Mouse (Mus musculus): ENCODE results near the gene Myh11. TPM values are rescaled to one million over a fixed set of nuclear protein-coding genes. Genes with fewer than 3 reads are reported as not detected.

Gene Myh11
- total and polyA plus RNA-seq, 2 experiments from 2014 or later: 0.74 to 0.99 TPM

DNA sequence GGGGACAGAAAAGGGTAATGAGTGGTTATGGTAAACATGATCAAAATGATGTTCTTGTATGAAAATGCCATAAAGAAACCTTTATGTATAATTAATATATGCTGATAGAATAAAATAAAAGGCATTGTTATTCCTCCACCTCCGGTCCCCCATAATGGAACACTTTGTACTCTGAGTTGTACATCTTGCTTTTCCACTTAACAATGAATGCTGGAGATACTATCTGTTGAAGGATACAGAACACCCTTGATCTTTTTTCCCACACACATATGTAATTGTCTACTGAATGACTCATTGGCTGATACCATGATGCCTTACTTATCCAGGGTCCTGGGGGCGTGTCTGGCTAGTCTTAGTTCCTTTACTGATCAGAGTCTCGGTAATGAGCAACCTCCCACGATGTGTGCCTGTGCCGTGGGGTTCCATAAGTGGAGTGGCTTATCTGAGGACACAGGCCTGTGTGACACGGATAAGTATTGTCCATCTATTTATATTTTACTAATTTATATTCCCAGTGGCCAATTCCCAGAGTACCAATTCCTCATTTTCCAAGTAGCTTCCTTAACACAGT lies 110.9 kb downstream of the Myh11 start:
- Histone ChIP-seq H3K27ac (no peak overlapping the region), H3K9ac (replicated peaks; ENCODE audit: low read length) (no peak overlapping the region), H3K4me1 (ENCODE audit: insufficient read depth, low read length) (no peaks in the 10 kb centered on the region), H3K9me3 (ENCODE audit: low read length) (no peaks in the 10 kb centered on the region), H3K4me3 (ENCODE audit: low read length) (no peak overlapping the region), H3K27me3 (ENCODE audit: insufficient read depth, low read length) (no peaks in the 10 kb centered on the region), H3K4me2 (ENCODE audit: low read depth, low read length) (no peak overlapping the region), H3K36me3 (ENCODE audit: insufficient read depth, low read length) (0 out of 2 replicates have a peak, but pooled peaks cover 3% of the 10 kb centered on the region)
- ATAC-seq (no peak), DNase-seq (ENCODE audit: low spot score) (no peak)
- WGBS: 84% methylated on average over 6 of the region's 6 CpGs
- TF ChIP-seq CTCF (IDR thresholded peaks at IDR 0.05; ENCODE audit: low read depth): no peak

DNA sequence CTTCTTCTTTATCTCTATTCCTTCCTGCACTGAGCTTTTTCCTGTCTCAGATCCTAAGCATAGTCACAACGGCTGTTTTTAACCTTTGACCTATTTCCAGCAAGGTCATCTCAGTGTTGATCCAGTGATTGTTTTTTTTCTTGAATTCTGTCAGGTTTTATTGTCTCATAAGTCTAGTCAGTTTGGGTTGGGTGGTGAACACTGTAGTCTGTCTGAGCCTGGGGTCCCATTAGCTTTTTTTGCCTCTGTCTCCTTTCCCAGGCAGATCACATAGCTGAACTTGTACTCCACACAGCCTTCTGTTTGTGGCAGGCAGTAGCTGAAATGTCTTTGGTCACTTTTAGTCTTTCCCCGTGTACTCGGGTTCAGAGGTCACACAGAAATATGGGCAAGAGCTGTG lies 113.1 kb downstream of the Myh11 start:
- ATAC-seq: no peak
- Histone ChIP-seq H3K4me3 (ENCODE audit: low read length) (no peak overlapping the region), H3K4me1 (ENCODE audit: insufficient read depth, low read length) (no peaks in the 10 kb centered on the region), H3K9ac (replicated peaks; ENCODE audit: low read length) (no peak overlapping the region), H3K36me3 (ENCODE audit: insufficient read depth, low read length) (peaks cover 12% of the 10 kb centered on the region; the same call in 1 of the 2 replicates), H3K27me3 (ENCODE audit: insufficient read depth, low read length) (no peaks in the 10 kb centered on the region), H3K4me2 (ENCODE audit: low read depth, low read length) (no peak overlapping the region), H3K9me3 (ENCODE audit: low read length) (no peaks in the 10 kb centered on the region), H3K27ac (no peak overlapping the region)
- DNase-seq (ENCODE audit: low spot score): no peak
- no peak for TF ChIP-seq CTCF (IDR thresholded peaks at IDR 0.05; ENCODE audit: low read depth)
- 76% methylated on average over 3 of the region's 3 CpGs for WGBS

DNA sequence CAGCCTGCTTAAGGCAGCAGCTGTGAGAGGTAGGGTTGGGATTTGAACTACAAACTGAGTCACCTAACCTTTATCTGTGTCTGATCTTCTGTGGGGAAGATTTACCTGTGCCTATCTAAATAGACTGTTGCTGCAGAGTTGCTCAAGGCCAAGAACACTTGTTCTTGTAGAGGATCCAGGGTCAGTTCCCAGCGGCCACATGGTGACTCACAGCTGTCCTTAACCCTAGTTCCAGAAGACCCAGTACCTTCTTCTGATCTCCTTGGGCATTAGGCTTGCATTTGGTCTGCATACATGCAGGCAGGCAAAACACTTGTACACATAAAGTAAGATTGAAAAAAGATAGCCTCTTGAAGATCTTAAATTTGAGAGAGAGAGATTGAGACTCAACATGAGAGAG lies 121.5 kb downstream of the Myh11 start:
- Histone ChIP-seq H3K27ac (no peak overlapping the region), H3K27me3 (ENCODE audit: insufficient read depth, low read length) (no peaks in the 10 kb centered on the region), H3K4me3 (ENCODE audit: low read length) (no peak overlapping the region), H3K9ac (replicated peaks; ENCODE audit: low read length) (no peak overlapping the region), H3K4me2 (ENCODE audit: low read depth, low read length) (no peak overlapping the region), H3K9me3 (ENCODE audit: low read length) (no peaks in the 10 kb centered on the region), H3K4me1 (ENCODE audit: insufficient read depth, low read length) (no peaks in the 10 kb centered on the region), H3K36me3 (ENCODE audit: insufficient read depth, low read length) (peaks cover 19% of the 10 kb centered on the region; the same call in 1 of the 2 replicates)
- no peak for TF ChIP-seq CTCF (IDR thresholded peaks at IDR 0.05; ENCODE audit: low read depth)
- ATAC-seq (no peak), DNase-seq (ENCODE audit: low spot score) (no peak)
- WGBS: 100% methylated on average over 1 of the region's 1 CpGs

DNA sequence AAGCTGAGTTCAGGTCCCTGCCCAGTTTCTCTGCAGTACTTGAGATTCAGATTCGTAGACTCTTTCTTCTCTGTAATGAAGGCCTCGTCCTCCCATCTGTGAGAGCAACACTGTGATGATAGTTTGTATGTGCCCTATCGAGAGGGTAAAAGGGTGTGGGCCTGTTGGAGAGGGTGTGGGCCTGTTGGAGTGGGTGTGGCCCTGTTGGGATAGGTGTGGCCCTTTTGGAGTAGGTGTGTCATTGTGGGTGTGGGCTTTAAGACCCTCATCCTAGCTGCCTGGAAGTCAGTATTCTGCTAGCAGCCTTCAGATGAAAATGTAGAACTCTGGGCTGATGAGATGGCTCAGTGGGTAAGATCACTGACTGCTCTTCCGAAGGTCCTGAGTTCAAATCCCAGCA lies 124.7 kb downstream of the Myh11 start:
- TF ChIP-seq CTCF (IDR thresholded peaks at IDR 0.05; ENCODE audit: low read depth): no peak
- WGBS: 95% methylated on average over 4 of the region's 4 CpGs
- Histone ChIP-seq H3K4me1 (ENCODE audit: insufficient read depth, low read length) (no peaks in the 10 kb centered on the region), H3K27me3 (ENCODE audit: insufficient read depth, low read length) (no peaks in the 10 kb centered on the region), H3K27ac (no peak overlapping the region), H3K36me3 (ENCODE audit: insufficient read depth, low read length) (peaks cover 11% of the 10 kb centered on the region; the same call in 1 of the 2 replicates), H3K4me3 (ENCODE audit: low read length) (no peak overlapping the region), H3K9me3 (ENCODE audit: low read length) (no peaks in the 10 kb centered on the region), H3K4me2 (ENCODE audit: low read depth, low read length) (no peak overlapping the region), H3K9ac (replicated peaks; ENCODE audit: low read length) (no peak overlapping the region)
- DNase-seq (ENCODE audit: low spot score): no peak
- ATAC-seq: no peak

GRCm38 (mm10) chr16:14163731-14164130 lies 127.4 kb downstream of the Myh11 start:
- Histone ChIP-seq H3K9me3 (ENCODE audit: low read length) (no peaks in the 10 kb centered on the region), H3K27me3 (ENCODE audit: insufficient read depth, low read length) (no peaks in the 10 kb centered on the region), H3K4me3 (ENCODE audit: low read length) (peak overlapping the region; percentile 67), H3K27ac (no peak overlapping the region), H3K4me2 (ENCODE audit: low read depth, low read length) (peak overlapping the region; percentile 97), H3K4me1 (ENCODE audit: insufficient read depth, low read length) (no peaks in the 10 kb centered on the region), H3K9ac (replicated peaks; ENCODE audit: low read length) (peak overlapping the region; percentile 65), H3K36me3 (ENCODE audit: insufficient read depth, low read length) (no peaks in the 10 kb centered on the region)
- ATAC-seq (no peak), DNase-seq (ENCODE audit: low spot score) (no peak)
- WGBS: 2% methylated on average over 10 of the region's 10 CpGs
- no peak for TF ChIP-seq CTCF (IDR thresholded peaks at IDR 0.05; ENCODE audit: low read depth)

DNA sequence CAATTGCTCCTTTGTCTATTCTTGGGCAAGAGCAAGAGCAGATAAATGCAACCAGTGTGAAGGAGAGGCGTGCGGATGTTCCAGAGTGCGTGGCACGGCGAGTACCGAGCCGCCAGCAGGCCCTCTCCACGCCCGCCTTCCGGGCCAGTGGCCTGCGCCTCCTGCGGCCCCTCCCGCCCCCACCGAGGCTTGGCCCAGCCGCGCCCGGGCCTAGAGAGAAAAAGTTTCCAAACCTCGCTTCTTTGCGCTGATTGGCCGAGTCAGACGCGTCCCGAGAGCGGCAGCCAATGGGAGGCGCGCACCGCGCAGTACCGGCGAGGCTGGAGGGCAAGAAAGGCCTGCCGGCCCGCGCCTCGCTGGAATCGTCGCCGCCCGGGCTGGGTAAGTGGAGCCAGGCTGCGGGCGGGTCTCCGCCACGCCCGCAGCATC lies 128.2 kb downstream of the Myh11 start, which contains the start of the genes Nde1 and Marf1:
Gene Nde1 (plus strand): TSS at position 288 of the 429 bp plus-strand sequence.
Gene Marf1 (minus strand): TSS at position 364 of the 429 bp plus-strand sequence.
- Histone ChIP-seq H3K27me3 (ENCODE audit: insufficient read depth, low read length) (no peaks in the 10 kb centered on the region), H3K27ac (peak within 1 kb of the TSS; percentile 37), H3K36me3 (ENCODE audit: insufficient read depth, low read length) (no peaks in the 10 kb centered on the region), H3K4me1 (ENCODE audit: insufficient read depth, low read length) (no peaks in the 10 kb centered on the region), H3K9ac (replicated peaks; ENCODE audit: low read length) (peak within 1 kb of the TSS; percentile 65), H3K4me2 (ENCODE audit: low read depth, low read length) (peak within 1 kb of the TSS; percentile 97), H3K4me3 (ENCODE audit: low read length) (peak within 1 kb of the TSS; percentile 67), H3K9me3 (ENCODE audit: low read length) (no peaks in the 10 kb centered on the region)
- TF ChIP-seq CTCF (IDR thresholded peaks at IDR 0.05; ENCODE audit: low read depth): no peak
- WGBS: 0% methylated on average over 27 of the region's 43 CpGs
- ATAC-seq (peak; percentile 76), DNase-seq (ENCODE audit: low spot score) (peak; percentile 91)

DNA sequence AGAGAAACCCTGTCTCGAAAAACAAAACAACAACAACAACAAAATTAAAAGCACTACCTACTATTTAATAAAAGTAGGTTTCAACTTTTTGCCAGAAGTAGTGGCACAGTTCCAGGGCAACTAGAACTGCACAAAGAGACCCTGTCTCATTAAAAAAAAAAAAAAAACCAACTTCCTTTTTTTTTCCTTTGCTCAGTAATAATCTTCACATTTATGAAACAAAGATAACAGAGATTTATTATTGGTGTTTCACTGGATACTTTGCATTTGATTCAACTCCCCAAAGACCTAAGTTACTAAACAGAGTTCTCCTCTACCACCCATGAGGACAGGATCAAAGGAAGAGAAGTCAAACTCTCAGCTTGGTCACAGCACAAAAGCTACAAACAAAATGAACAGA lies 130.2 kb downstream of the Myh11 start:
- 96% methylated on average over 1 of the region's 1 CpGs for WGBS
- ATAC-seq: no peak

More for the DNA sequence above, 130.2 kb downstream of the Myh11 start:
- Histone ChIP-seq H3K4me1 (ENCODE audit: insufficient read depth, low read length) (0 out of 2 replicates have a peak, but pooled peaks cover 3% of the 10 kb centered on the region), H3K9me3 (ENCODE audit: low read length) (no peaks in the 10 kb centered on the region), H3K9ac (replicated peaks; ENCODE audit: low read length) (no peak overlapping the region), H3K27me3 (ENCODE audit: insufficient read depth, low read length) (no peaks in the 10 kb centered on the region), H3K27ac (no peak overlapping the region), H3K4me3 (ENCODE audit: low read length) (no peak overlapping the region), H3K36me3 (ENCODE audit: insufficient read depth, low read length) (no peaks in the 10 kb centered on the region), H3K4me2 (ENCODE audit: low read depth, low read length) (no peak overlapping the region)
- TF ChIP-seq CTCF (IDR thresholded peaks at IDR 0.05; ENCODE audit: low read depth): no peak
- no peak for DNase-seq (ENCODE audit: low spot score)
